Mouse (Mus musculus) brain, embryonic 14.5 days (tissue): Measurements from ENCODE around the gene Cry1.

Source experiments
- CTCF ChIP-seq: fragments of 200-500 bp; IDR thresholded peaks from 2 replicates; pipeline ENCODE4 v1.5.1; 2012; ENCODE audit warnings: inconsistent platforms, mild to moderate bottlenecking, moderate library complexity, borderline replicate concordance; ENCODE audit not compliant: insufficient read depth, insufficient read length; ENCODE audit errors: extremely low read depth
- POLR2A ChIP-seq: fragments of 200-500 bp; IDR thresholded peaks from 2 replicates; pipeline ENCODE4 v1.6.1; 2012; ENCODE audit warnings: mild to moderate bottlenecking, inconsistent platforms, borderline replicate concordance; ENCODE audit not compliant: poor library complexity, insufficient read depth, insufficient read length, severe bottlenecking; ENCODE audit errors: extremely low read depth

DNA sequence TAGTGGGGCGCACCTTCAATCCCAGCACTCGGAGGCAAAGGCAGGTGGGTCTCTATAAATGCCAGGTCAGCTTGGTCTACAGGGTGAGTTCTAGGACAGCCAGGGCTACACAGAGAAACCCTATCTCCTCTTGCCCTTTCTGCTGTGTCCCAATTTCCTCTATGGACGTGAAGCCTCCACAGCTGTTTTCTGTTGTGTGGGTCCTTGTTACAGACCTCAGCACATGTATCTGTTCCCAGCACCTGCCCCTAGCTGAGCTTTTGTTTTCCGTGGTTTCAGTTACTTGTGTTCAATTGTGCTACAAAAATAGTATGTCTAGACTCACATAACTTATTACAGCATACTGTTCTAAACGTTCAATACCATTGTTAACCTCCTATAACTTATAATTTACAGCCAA lies 35.6 kb downstream of the Cry1 start:
- TF ChIP-seq POLR2A (no peak), CTCF (no peak)
